Mouse (Mus musculus) thymus, adult 2 months (tissue): ENCODE measurements around the gene Slc5a9.

Experiments
- CTCF ChIP-seq: fragments of 200-500 bp; IDR thresholded peaks from 2 replicates; pipeline ENCODE4 v1.5.1; 2012; ENCODE audit warnings: mild to moderate bottlenecking, control low read depth, low read length, moderate library complexity, borderline replicate concordance; ENCODE audit not compliant: control insufficient read depth, poor library complexity, insufficient read depth; ENCODE audit errors: extremely low read depth
- POLR2A ChIP-seq: fragments of 200-500 bp; IDR thresholded peaks from 2 replicates; pipeline ENCODE4 v1.6.1; 2012; ENCODE audit warnings: mild to moderate bottlenecking, low read length, control low read depth, moderate library complexity; ENCODE audit not compliant: control insufficient read depth, poor library complexity, insufficient read depth; ENCODE audit errors: extremely low read depth

DNA sequence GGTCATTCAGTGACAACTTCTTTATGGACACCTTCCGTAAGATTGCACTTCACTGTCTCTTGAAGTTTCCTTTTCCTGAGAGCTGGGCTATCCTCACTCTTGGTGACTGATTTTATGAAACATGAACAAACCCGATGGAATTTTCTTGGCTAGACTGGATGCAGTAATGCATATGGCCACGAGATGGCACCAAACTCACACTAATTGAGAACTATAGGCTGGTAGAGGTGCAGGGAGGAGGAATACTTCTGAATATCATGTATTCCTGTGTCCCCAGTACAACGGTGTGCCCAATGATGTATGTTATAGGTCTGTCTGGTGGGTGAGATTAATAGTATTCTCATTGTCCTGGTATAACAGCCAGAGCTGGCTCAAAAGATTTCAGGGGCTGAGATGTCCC is 16.1 kb downstream of the Slc5a9 start:
- TF ChIP-seq POLR2A (no peak), CTCF (no peak)
